Mouse (Mus musculus) C2C12 (cell line): ENCODE data around the gene Spata31d1d.

Experiments
- CEBPB ChIP-seq: IDR thresholded peaks from one replicate; pipeline ENCODE4 v1.6.1; 2011; ENCODE audit warnings: low read depth, mild to moderate bottlenecking, control low read depth, moderate library complexity
- CTCF ChIP-seq: IDR thresholded peaks from one replicate; pipeline ENCODE4 v1.5.1; 2011; ENCODE audit not compliant: control insufficient read depth, insufficient read depth, insufficient read length
- FOSL1 ChIP-seq: IDR thresholded peaks from one replicate; pipeline ENCODE4 v1.8.0; 2011; ENCODE audit warnings: mild to moderate bottlenecking, low read length; ENCODE audit not compliant: poor library complexity, insufficient read depth, severe bottlenecking
- MAX ChIP-seq: IDR thresholded peaks from one replicate; pipeline ENCODE4 v1.6.1; 2011; ENCODE audit warnings: mild to moderate bottlenecking, control low read depth
- MYOG ChIP-seq: IDR thresholded peaks from one replicate; pipeline ENCODE4 v1.6.1; 2011; ENCODE audit not compliant: control insufficient read depth, insufficient read length; ENCODE audit errors: extremely low read depth
- USF1 ChIP-seq: IDR thresholded peaks from one replicate; pipeline ENCODE4 v1.6.1; 2011; ENCODE audit warnings: low read depth, mild to moderate bottlenecking, control low read depth, moderate library complexity

DNA sequence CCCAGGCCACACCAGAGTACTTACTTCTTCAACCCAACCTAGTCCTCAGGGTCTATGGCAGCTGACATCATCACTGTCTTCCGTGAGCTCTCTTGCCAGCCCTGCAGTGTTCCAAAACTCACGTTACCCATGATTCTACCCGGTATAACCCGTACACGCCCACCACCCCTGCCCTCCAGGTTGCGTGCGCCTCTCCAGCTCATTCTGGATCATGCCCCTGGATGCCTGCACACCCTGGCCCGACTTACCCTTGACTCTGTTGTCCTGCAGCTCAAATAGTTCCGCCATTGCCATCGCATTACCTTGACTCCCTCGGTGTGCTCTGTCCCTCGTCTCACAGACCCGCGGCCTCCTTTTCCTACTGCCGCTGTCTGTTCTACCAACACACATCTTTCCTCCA, 21.3 kb downstream of the Spata31d1d start, which contains the start of gene Spata31d1a:
- TF ChIP-seq MAX (no peak), CTCF (no peak), USF1 (no peak), MYOG (no peak), CEBPB (no peak), FOSL1 (no peak)
